ENCODE assay signal across 19 mouse cellular contexts in genomic region chr1:156112142-156112541, GRCm38 (mm10).
DNase-seq lines count a peak whose midpoint lies in the region; ATAC-seq lines count a peak whose summit lies in the region.
"Had no signal": no experiment of that assay in that cellular context is flagged by ENCODE, and none has a peak within 500 bp of the region (broad histone marks: within the 10 kb centered on the region; RNA-seq: fewer than 3 reads in every experiment).

No protein-coding gene starts in this region.

- no peaks in the 10 kb centered on the region for H3K9me3 ChIP-seq in hindbrain, embryonic 10.5 days
- H3K9me3 ChIP-seq in hindbrain, embryonic 16.5 days (ENCODE audit: control insufficient read depth, low read length), result no peaks in the 10 kb centered on the region
- no peaks in the 10 kb centered on the region for H3K9me3 ChIP-seq in midbrain, embryonic 10.5 days (replicated peaks)
- H3K9me3 ChIP-seq in midbrain, embryonic 16.5 days (replicated peaks; ENCODE audit: control insufficient read depth, low read length, poor library complexity, severe bottlenecking), result no peaks in the 10 kb centered on the region
- H3K9me3 ChIP-seq in midbrain, embryonic 14.5 days (ENCODE audit: control insufficient read depth, low read length), result no peaks in the 10 kb centered on the region
- H3K9me3 ChIP-seq: G1E; heart, embryonic 10.5 days; limb, embryonic 15.5 days; liver, embryonic 15.5 days had no signal

- 53% methylated on average over 7 of the region's 7 CpGs for WGBS in hindbrain, embryonic 10.5 days
- WGBS in hindbrain, embryonic 16.5 days, result 52% methylated on average over 7 of the region's 7 CpGs
- 65% methylated on average over 7 of the region's 7 CpGs for WGBS in midbrain, embryonic 10.5 days
- 52% methylated on average over 7 of the region's 7 CpGs for WGBS in midbrain, embryonic 16.5 days
- 49% methylated on average over 7 of the region's 7 CpGs for WGBS in midbrain, embryonic 14.5 days

- no peak for ATAC-seq in hindbrain, embryonic 16.5 days
- ATAC-seq in midbrain, embryonic 16.5 days, result no peak
- ATAC-seq in midbrain, embryonic 14.5 days (ENCODE audit: low FRiP score, low TSS enrichment), result no peak
- ATAC-seq: CD4-positive, CD25-positive, alpha-beta regulatory T cell, adult 4 months had no signal

- H3K4me3 ChIP-seq in hindbrain, embryonic 10.5 days, result 0 out of 2 replicates have a peak overlapping the region, but pooled peaks have one; percentile 7
- no peak overlapping the region for H3K4me3 ChIP-seq in hindbrain, embryonic 16.5 days (ENCODE audit: low read length)
- peak overlapping the region; percentile 14; the same call in 1 of the 2 replicates for H3K4me3 ChIP-seq in midbrain, embryonic 10.5 days
- no peak overlapping the region for H3K4me3 ChIP-seq in midbrain, embryonic 16.5 days (ENCODE audit: low read depth, low read length)
- H3K4me3 ChIP-seq in midbrain, embryonic 14.5 days (replicated peaks; ENCODE audit: low read depth, low read length), result no peak overlapping the region
- H3K4me3 ChIP-seq: gastrocnemius, adult 2 months; limb, embryonic 15.5 days; liver, embryonic 15.5 days had no signal

- no peaks in the 10 kb centered on the region for H3K36me3 ChIP-seq in hindbrain, embryonic 10.5 days
- no peaks in the 10 kb centered on the region for H3K36me3 ChIP-seq in hindbrain, embryonic 16.5 days (ENCODE audit: control insufficient read depth, insufficient read depth, low read length)
- no peaks in the 10 kb centered on the region for H3K36me3 ChIP-seq in midbrain, embryonic 10.5 days
- no peaks in the 10 kb centered on the region for H3K36me3 ChIP-seq in midbrain, embryonic 16.5 days (ENCODE audit: control insufficient read depth, insufficient read depth, low read length)
- no peaks in the 10 kb centered on the region for H3K36me3 ChIP-seq in midbrain, embryonic 14.5 days (ENCODE audit: control insufficient read depth, insufficient read depth, low read length)
- H3K36me3 ChIP-seq: G1E; heart, embryonic 10.5 days; limb, embryonic 15.5 days; liver, embryonic 15.5 days had no signal

- peaks cover 13% of the 10 kb centered on the region for H3K4me1 ChIP-seq in hindbrain, embryonic 10.5 days (replicated peaks)
- no peaks in the 10 kb centered on the region for H3K4me1 ChIP-seq in hindbrain, embryonic 16.5 days (ENCODE audit: control insufficient read depth, insufficient read depth, low read depth, low read length)
- peaks cover 30% of the 10 kb centered on the region for H3K4me1 ChIP-seq in midbrain, embryonic 10.5 days
- H3K4me1 ChIP-seq in midbrain, embryonic 16.5 days (ENCODE audit: control insufficient read depth, insufficient read depth, low read length), result peaks cover 2% of the 10 kb centered on the region; the same call in 1 of the 2 replicates
- H3K4me1 ChIP-seq in midbrain, embryonic 14.5 days (ENCODE audit: control insufficient read depth, insufficient read depth, low read length), result peaks cover 9% of the 10 kb centered on the region; the same call in 1 of the 2 replicates
- H3K4me1 ChIP-seq: limb, embryonic 15.5 days had no signal

- H3K27me3 ChIP-seq in hindbrain, embryonic 10.5 days (ENCODE audit: insufficient read depth, poor library complexity, severe bottlenecking), result no peaks in the 10 kb centered on the region
- H3K27me3 ChIP-seq in hindbrain, embryonic 16.5 days (replicated peaks; ENCODE audit: control insufficient read depth, insufficient read depth, low read length), result no peaks in the 10 kb centered on the region
- no peaks in the 10 kb centered on the region for H3K27me3 ChIP-seq in midbrain, embryonic 10.5 days (ENCODE audit: low read depth, poor library complexity, severe bottlenecking)
- H3K27me3 ChIP-seq in midbrain, embryonic 16.5 days (ENCODE audit: control insufficient read depth, insufficient read depth, low read depth, low read length), result no peaks in the 10 kb centered on the region
- H3K27me3 ChIP-seq in midbrain, embryonic 14.5 days (ENCODE audit: control insufficient read depth, insufficient read depth, low read length), result no peaks in the 10 kb centered on the region
- H3K27me3 ChIP-seq: limb, embryonic 15.5 days; liver, embryonic 15.5 days had no signal

- no peak overlapping the region for H3K4me2 ChIP-seq in hindbrain, embryonic 16.5 days (ENCODE audit: low read length)
- no peak overlapping the region for H3K4me2 ChIP-seq in midbrain, embryonic 16.5 days (ENCODE audit: low read length)
- H3K4me2 ChIP-seq in midbrain, embryonic 14.5 days (ENCODE audit: low read length), result peak overlapping the region; percentile 19
- H3K4me2 ChIP-seq: limb, embryonic 15.5 days; liver, embryonic 15.5 days had no signal

- no peak overlapping the region for H3K9ac ChIP-seq in hindbrain, embryonic 16.5 days (ENCODE audit: low read depth, low read length)
- no peak overlapping the region for H3K9ac ChIP-seq in midbrain, embryonic 16.5 days (ENCODE audit: low read depth, low read length)
- no peak overlapping the region for H3K9ac ChIP-seq in midbrain, embryonic 14.5 days (replicated peaks; ENCODE audit: low read length)
- H3K9ac ChIP-seq: limb, embryonic 15.5 days; liver, embryonic 15.5 days had no signal

- no peak for DNase-seq in hindbrain, embryonic 10.5 days (ENCODE audit: low spot score)
- no peak for DNase-seq in midbrain, embryonic 10.5 days (ENCODE audit: low spot score)
- DNase-seq in R1 (ENCODE audit: low read depth, low spot score), result peak; percentile 27
- DNase-seq in midbrain, embryonic 14.5 days, result no peak
- DNase-seq in urinary bladder, postnatal 10 days (ENCODE audit: low spot score), result no peak
- DNase-seq in urinary bladder, postnatal 4 days (ENCODE audit: low spot score in 2 of 2), result no peak
- DNase-seq: cerebellum, postnatal 14 days; embryo, embryonic 11 days; gastrocnemius, adult 2 months; right cerebral cortex, postnatal 25 days; thymus, postnatal 14 days had no signal

- H3K27ac ChIP-seq in hindbrain, embryonic 10.5 days, result peak overlapping the region; percentile 36; the same call in 1 of the 2 replicates
- H3K27ac ChIP-seq in hindbrain, embryonic 16.5 days (ENCODE audit: low read depth, low read length), result no peak overlapping the region
- H3K27ac ChIP-seq in midbrain, embryonic 10.5 days (replicated peaks), result 0 out of 2 replicates have a peak overlapping the region, but pooled peaks have one; percentile 23
- H3K27ac ChIP-seq in midbrain, embryonic 16.5 days (ENCODE audit: low read length), result no peak overlapping the region
- H3K27ac ChIP-seq in midbrain, embryonic 14.5 days (replicated peaks; ENCODE audit: low read depth, low read length), result no peak overlapping the region
- H3K27ac ChIP-seq: gastrocnemius, adult 2 months; heart, embryonic 10.5 days; limb, embryonic 15.5 days; liver, embryonic 15.5 days; macrophage had no signal

Comparison
In these comparisons a context has a peak if more than half of its experiments do, and no peak if none do; other contexts are left out.
1. H3K27ac ChIP-seq: peak in hindbrain, embryonic 10.5 days (single experiment) and midbrain, embryonic 10.5 days (single experiment); none in hindbrain, embryonic 16.5 days (single experiment), midbrain, embryonic 16.5 days (single experiment) and midbrain, embryonic 14.5 days (single experiment).
2. H3K4me3 ChIP-seq: peak in hindbrain, embryonic 10.5 days (single experiment) and midbrain, embryonic 10.5 days (single experiment); none in hindbrain, embryonic 16.5 days (single experiment), midbrain, embryonic 16.5 days (single experiment) and midbrain, embryonic 14.5 days (single experiment).